Mouse (Mus musculus) kidney, postnatal 14 days (tissue): Measurements from ENCODE around the gene Akr1c20.

ENCODE experiments used
- DNase-seq: peaks from one replicate; pipeline ENCODE4 v3.0.0; 2022; ENCODE audit warnings: mixed read lengths

The Akr1c20 gene

DNA sequence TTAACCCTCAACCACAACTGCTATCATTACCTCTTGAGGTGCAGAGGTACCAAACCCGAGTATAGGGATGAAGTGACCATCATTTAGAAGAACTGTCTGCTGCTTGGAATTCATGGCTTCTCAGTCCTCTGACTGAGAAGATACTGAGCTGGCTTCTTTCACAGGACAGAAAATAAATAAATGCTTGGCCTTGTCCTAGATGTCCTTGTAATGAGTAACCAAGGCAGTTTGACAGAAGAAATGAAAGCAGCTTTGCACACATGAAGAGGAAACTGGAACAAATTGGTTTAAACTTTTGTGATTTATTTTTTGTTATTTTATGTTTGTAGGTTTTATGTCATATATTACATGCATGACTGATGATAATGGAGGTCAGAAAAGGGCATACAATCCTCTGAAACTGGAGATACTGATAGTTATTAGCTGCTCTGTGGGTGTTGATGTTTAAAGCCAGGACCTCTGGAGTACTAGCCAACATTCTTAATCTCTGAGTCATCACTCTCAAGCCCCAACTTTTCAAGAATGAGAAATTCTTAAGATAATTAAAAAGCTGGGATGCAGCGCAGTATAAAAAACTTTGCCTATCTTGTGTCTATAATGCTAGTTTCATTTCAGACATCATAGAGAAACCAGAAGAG is at the start of gene Akr1c20:
Akr1c20 (minus strand) TSS at position 145 of the 638 bp plus-strand sequence.
- no peak for DNase-seq

- DNase-seq = no peak
These were observed 42.9 kb upstream of the Akr1c20 start for GRCm38 (mm10) chr13:4565996-4566395.

DNA sequence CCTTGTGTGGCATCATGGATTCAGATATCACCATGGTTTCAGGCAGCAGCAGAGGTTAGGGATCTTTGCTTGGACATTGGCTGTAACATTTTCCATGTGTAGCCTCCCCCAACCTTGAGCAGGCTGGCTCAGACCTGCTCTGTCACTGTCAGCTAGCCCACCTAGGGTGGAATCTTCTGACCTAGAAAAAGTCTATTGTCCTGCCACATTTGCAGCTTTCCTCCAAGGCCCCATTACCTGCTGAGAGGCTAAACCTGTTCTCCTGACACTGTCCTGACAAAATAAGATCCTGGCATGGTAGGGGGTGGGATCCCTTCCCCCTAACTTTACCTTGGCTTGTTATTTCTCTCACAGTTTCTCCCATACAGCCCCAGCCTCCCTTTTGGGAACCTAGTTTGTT is 37.4 kb upstream of the Akr1c20 start:
- no peak for DNase-seq

GRCm38 (mm10) chr13:4559143-4559542 is 36.0 kb upstream of the Akr1c20 start:
- no peak for DNase-seq

DNA sequence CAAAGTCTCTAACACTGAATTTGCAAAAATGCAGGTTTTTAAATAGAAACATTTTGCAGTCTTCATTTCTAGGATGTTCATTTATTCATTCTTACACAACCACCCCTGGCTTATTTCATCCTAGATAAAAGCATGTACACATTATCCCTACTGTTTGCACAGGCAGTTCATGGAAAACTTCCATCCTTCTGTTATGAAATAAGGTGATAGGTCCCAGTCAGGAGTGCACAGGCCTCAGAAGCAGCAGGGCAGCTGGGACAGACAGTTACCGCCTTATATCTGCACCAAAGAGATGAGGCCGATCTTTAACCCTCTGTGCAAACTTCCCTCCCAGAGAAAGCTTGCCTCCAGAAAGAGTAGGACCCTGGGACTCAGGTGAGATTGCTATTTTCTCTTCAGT is 8.3 kb downstream of the Akr1c20 start:
- no peak for DNase-seq

GRCm38 (mm10) chr13:4467896-4468295 is 55.2 kb downstream of the Akr1c20 start:
- no peak for DNase-seq

- no peak for DNase-seq
These were observed 57.5 kb downstream of the Akr1c20 start for GRCm38 (mm10) chr13:4465641-4466040.
